Mouse (Mus musculus) liver, embryonic 11.5 days (tissue): ENCODE results near the gene Ift46. TPM values are rescaled to one million over a fixed set of nuclear protein-coding genes. Genes with fewer than 3 reads are reported as not detected.

Source experiments
- ATAC-seq: fragments of 200-750 bp; cut with Nextera tagmentation; replicated peaks from 2 replicates; pipeline ENCODE4 v1.8.0; 2017; ENCODE audit warnings: moderate number of reproducible peaks, mild to moderate bottlenecking, moderate TSS enrichment, moderate library complexity; ENCODE audit not compliant: low FRiP score
- DNase-seq: peaks from one replicate; pipeline ENCODE4 v3.0.0-alpha.2; 2017; ENCODE audit warnings: low spot score
- H3K27ac ChIP-seq: fragments of 300-500 bp; sonication (generic); 2 replicates; pipeline ENCODE4 v1.5.1; 2014; ENCODE audit warnings: mild to moderate bottlenecking, low read depth, low read length, control low read depth
- H3K27me3 ChIP-seq: fragments of 300-500 bp; sonication (generic); replicated peaks from 2 replicates; pipeline ENCODE4 v1.6.1; 2014; ENCODE audit warnings: low read length, mixed read lengths; ENCODE audit not compliant: control insufficient read depth, insufficient read depth
- H3K36me3 ChIP-seq: fragments of 300-500 bp; sonication (generic); 2 replicates; pipeline ENCODE4 v1.6.1; 2014; ENCODE audit warnings: mild to moderate bottlenecking, low read length, moderate library complexity, mixed read lengths; ENCODE audit not compliant: control insufficient read depth, insufficient read depth
- H3K4me1 ChIP-seq: fragments of 300-500 bp; sonication (generic); replicated peaks from 2 replicates; pipeline ENCODE4 v1.6.1; 2014; ENCODE audit warnings: low read length, mixed read lengths; ENCODE audit not compliant: control insufficient read depth, insufficient read depth
- H3K4me2 ChIP-seq: fragments of 300-500 bp; sonication (generic); 2 replicates; pipeline ENCODE4 v1.6.1; 2014; ENCODE audit warnings: mild to moderate bottlenecking, control low read depth, moderate library complexity
- H3K4me3 ChIP-seq: fragments of 300-500 bp; sonication (generic); 2 replicates; pipeline ENCODE4 v1.5.1; 2014; ENCODE audit warnings: low read depth, low read length, control low read depth
- H3K9ac ChIP-seq: fragments of 300-500 bp; sonication (generic); 2 replicates; pipeline ENCODE4 v1.6.1; 2014; ENCODE audit warnings: low read depth, low read length, control low read depth
- H3K9me3 ChIP-seq: fragments of 300-500 bp; sonication (generic); 2 replicates; pipeline ENCODE4 v1.6.1; 2016; ENCODE audit warnings: low read length, inconsistent platforms, mixed read lengths; ENCODE audit not compliant: control insufficient read depth
- WGBS: fragments of 180-500 bp; shearing (Covaris S2); extraction: QIAGEN DNeasy Blood & Tissue Kit; methylation state at CpG from one replicate; pipeline ENCODE4 v1.1.7; 2014; 5-methylcytosine and 5-hydroxymethylcytosine counted together
- polyA plus RNA-seq: library from polyadenylated mRNA; unstranded; fragments of >200 nt; fragmentation: Nextera tagmentation; extraction: Ambion mirVana; gene quantifications from 2 replicates; pipeline ENCODE4 v1.2.1, GENCODE M21; 2014

The Ift46 gene
- polyA plus RNA-seq, 1 experiment from 2014 or later = 48.9 TPM

GRCm38 (mm10) chr9:44810316-44810715, 42.6 kb downstream of the Ift46 start:
- no peak overlapping the region for H3K4me2 ChIP-seq
- peaks cover 61% of the 10 kb centered on the region for H3K36me3 ChIP-seq
- 88% methylated on average over 10 of the region's 10 CpGs for WGBS

GRCm38 (mm10) chr9:44814179-44814578, 46.5 kb downstream of the Ift46 start:
- 88% methylated on average over 8 of the region's 8 CpGs for WGBS
- no peak overlapping the region for H3K4me2 ChIP-seq
- ATAC-seq (no peak), DNase-seq (no peak)
- H3K9me3 ChIP-seq = no peaks in the 10 kb centered on the region
- no peak overlapping the region for H3K9ac ChIP-seq
- no peaks in the 10 kb centered on the region for H3K27me3 ChIP-seq
- peaks cover 66% of the 10 kb centered on the region for H3K36me3 ChIP-seq
- no peaks in the 10 kb centered on the region for H3K4me1 ChIP-seq
- H3K4me3 ChIP-seq = no peak overlapping the region
- no peak overlapping the region for H3K27ac ChIP-seq

More at GRCm38 (mm10) chr9:44810316-44810715, 42.6 kb downstream of the Ift46 start:
- no peak overlapping the region for H3K27ac ChIP-seq
- no peak for ATAC-seq
- no peaks in the 10 kb centered on the region for H3K4me1 ChIP-seq
- no peaks in the 10 kb centered on the region for H3K27me3 ChIP-seq
- no peak overlapping the region for H3K9ac ChIP-seq
- H3K4me3 ChIP-seq = no peak overlapping the region
- no peak for DNase-seq
- no peaks in the 10 kb centered on the region for H3K9me3 ChIP-seq

GRCm38 (mm10) chr9:44817522-44817921, 49.8 kb downstream of the Ift46 start:
- ATAC-seq (no peak), DNase-seq (no peak)
- WGBS = 80% methylated on average over 5 of the region's 5 CpGs
- Histone ChIP-seq H3K4me2 (no peak overlapping the region), H3K4me1 (no peaks in the 10 kb centered on the region), H3K4me3 (no peak overlapping the region), H3K36me3 (peaks cover 81% of the 10 kb centered on the region), H3K27me3 (no peaks in the 10 kb centered on the region), H3K9me3 (no peaks in the 10 kb centered on the region), H3K27ac (no peak overlapping the region), H3K9ac (no peak overlapping the region)

GRCm38 (mm10) chr9:44819920-44820827, 52.5 kb downstream of the Ift46 start:
- Histone ChIP-seq H3K27ac (no peak overlapping the region), H3K9ac (no peak overlapping the region), H3K4me2 (no peak overlapping the region), H3K9me3 (no peaks in the 10 kb centered on the region), H3K4me1 (no peaks in the 10 kb centered on the region), H3K4me3 (no peak overlapping the region), H3K36me3 (peaks cover 86% of the 10 kb centered on the region), H3K27me3 (no peaks in the 10 kb centered on the region)
- WGBS = 90% methylated on average over 15 of the region's 15 CpGs
- DNase-seq (no peak), ATAC-seq (no peak)

- WGBS = 87% methylated on average over 7 of the region's 7 CpGs
- ATAC-seq = no peak
- H3K27me3 ChIP-seq = no peaks in the 10 kb centered on the region
- no peaks in the 10 kb centered on the region for H3K4me1 ChIP-seq
- no peak for DNase-seq
- peaks cover 75% of the 10 kb centered on the region for H3K36me3 ChIP-seq
- no peak overlapping the region for H3K4me3 ChIP-seq
- no peak overlapping the region for H3K4me2 ChIP-seq
- no peak overlapping the region for H3K27ac ChIP-seq
- no peaks in the 10 kb centered on the region for H3K9me3 ChIP-seq
- H3K9ac ChIP-seq = no peak overlapping the region
Observed at GRCm38 (mm10) chr9:44826660-44827059, 59.0 kb downstream of the Ift46 start.

GRCm38 (mm10) chr9:44828944-44829343, 61.2 kb downstream of the Ift46 start:
- 91% methylated on average over 11 of the region's 11 CpGs for WGBS
- Histone ChIP-seq H3K27ac (no peak overlapping the region), H3K4me3 (no peak overlapping the region), H3K4me2 (no peak overlapping the region), H3K9ac (no peak overlapping the region), H3K36me3 (peaks cover 67% of the 10 kb centered on the region), H3K9me3 (no peaks in the 10 kb centered on the region), H3K27me3 (no peaks in the 10 kb centered on the region), H3K4me1 (no peaks in the 10 kb centered on the region)
- ATAC-seq = no peak
- no peak for DNase-seq

- no peak overlapping the region for H3K4me3 ChIP-seq
- WGBS = 84% methylated on average over 2 of the region's 2 CpGs
- no peak overlapping the region for H3K9ac ChIP-seq
- DNase-seq = no peak
- H3K36me3 ChIP-seq = peaks cover 55% of the 10 kb centered on the region
- no peaks in the 10 kb centered on the region for H3K27me3 ChIP-seq
- no peaks in the 10 kb centered on the region for H3K4me1 ChIP-seq
- H3K9me3 ChIP-seq = no peaks in the 10 kb centered on the region
- no peak overlapping the region for H3K4me2 ChIP-seq
- H3K27ac ChIP-seq = no peak overlapping the region
- no peak for ATAC-seq
Observed at GRCm38 (mm10) chr9:44830506-44830905, 62.8 kb downstream of the Ift46 start.

GRCm38 (mm10) chr9:44832356-44832755, 64.6 kb downstream of the Ift46 start:
- Histone ChIP-seq H3K4me2 (no peak overlapping the region), H3K27ac (no peak overlapping the region), H3K4me3 (no peak overlapping the region), H3K9ac (no peak overlapping the region), H3K27me3 (no peaks in the 10 kb centered on the region), H3K36me3 (peaks cover 51% of the 10 kb centered on the region), H3K4me1 (no peaks in the 10 kb centered on the region), H3K9me3 (no peaks in the 10 kb centered on the region)
- DNase-seq (no peak), ATAC-seq (no peak)
- WGBS = 91% methylated on average over 4 of the region's 4 CpGs

GRCm38 (mm10) chr9:44836439-44836838, 68.7 kb downstream of the Ift46 start:
- Histone ChIP-seq H3K9me3 (no peaks in the 10 kb centered on the region), H3K9ac (no peak overlapping the region), H3K4me3 (no peak overlapping the region), H3K4me1 (no peaks in the 10 kb centered on the region), H3K27me3 (no peaks in the 10 kb centered on the region), H3K36me3 (peaks cover 37% of the 10 kb centered on the region), H3K27ac (no peak overlapping the region), H3K4me2 (no peak overlapping the region)
- DNase-seq (peak; percentile 57), ATAC-seq (no peak; the same call in 1 of the 2 replicates)
- 53% methylated on average over 7 of the region's 7 CpGs for WGBS
